Mouse (Mus musculus): ENCODE measurements around the gene Cfap97d1. TPM values are rescaled to one million over a fixed set of nuclear protein-coding genes. Genes with fewer than 3 reads are reported as not detected.

The Cfap97d1 gene
- polyA plus RNA-seq, 1 experiment from 2014 or later: not detected

- 46% methylated on average over 3 of the region's 3 CpGs for WGBS
- H3K27ac ChIP-seq (ENCODE audit: low read depth, low read length): no peak overlapping the region
- no peaks in the 10 kb centered on the region for H3K9me3 ChIP-seq (ENCODE audit: control insufficient read depth)
- H3K4me1 ChIP-seq (replicated peaks; ENCODE audit: control insufficient read depth, insufficient read depth, low read length): no peaks in the 10 kb centered on the region
- H3K4me3 ChIP-seq (ENCODE audit: low read depth, low read length): no peak overlapping the region
- H3K4me2 ChIP-seq (replicated peaks; ENCODE audit: low read depth): no peak overlapping the region
- ATAC-seq: no peak
- no peak overlapping the region for H3K9ac ChIP-seq (ENCODE audit: low read depth, low read length)
- peaks cover 23% of the 10 kb centered on the region for H3K36me3 ChIP-seq (ENCODE audit: control insufficient read depth, insufficient read depth)
- peak; percentile 78 for TF ChIP-seq CTCF (IDR thresholded peaks at IDR 0.05; ENCODE audit: low read depth)
- peaks cover 12% of the 10 kb centered on the region; the same call in 1 of the 2 replicates for H3K27me3 ChIP-seq (replicated peaks; ENCODE audit: control insufficient read depth, insufficient read depth, low read length)
Measured at GRCm38 (mm10) chr11:101971410-101971809, 12.7 kb upstream of the Cfap97d1 start.

GRCm38 (mm10) chr11:101972097-101972496, 12.0 kb upstream of the Cfap97d1 start:
- Histone ChIP-seq H3K27me3 (replicated peaks; ENCODE audit: control insufficient read depth, insufficient read depth, low read length) (peaks cover 7% of the 10 kb centered on the region; the same call in 1 of the 2 replicates), H3K9me3 (ENCODE audit: control insufficient read depth) (no peaks in the 10 kb centered on the region), H3K27ac (ENCODE audit: low read depth, low read length) (no peak overlapping the region), H3K9ac (ENCODE audit: low read depth, low read length) (no peak overlapping the region), H3K4me1 (replicated peaks; ENCODE audit: control insufficient read depth, insufficient read depth, low read length) (no peaks in the 10 kb centered on the region), H3K4me3 (ENCODE audit: low read depth, low read length) (no peak overlapping the region), H3K4me2 (replicated peaks; ENCODE audit: low read depth) (no peak overlapping the region), H3K36me3 (ENCODE audit: control insufficient read depth, insufficient read depth) (peaks cover 28% of the 10 kb centered on the region)
- no peak for TF ChIP-seq CTCF (IDR thresholded peaks at IDR 0.05; ENCODE audit: low read depth)
- 79% methylated on average over 3 of the region's 3 CpGs for WGBS
- no peak for ATAC-seq

GRCm38 (mm10) chr11:101972651-101973050, 11.4 kb upstream of the Cfap97d1 start:
- Histone ChIP-seq H3K4me2 (replicated peaks; ENCODE audit: low read depth) (no peak overlapping the region), H3K27me3 (replicated peaks; ENCODE audit: control insufficient read depth, insufficient read depth, low read length) (peaks cover 7% of the 10 kb centered on the region; the same call in 1 of the 2 replicates), H3K4me3 (ENCODE audit: low read depth, low read length) (no peak overlapping the region), H3K9ac (ENCODE audit: low read depth, low read length) (no peak overlapping the region), H3K9me3 (ENCODE audit: control insufficient read depth) (no peaks in the 10 kb centered on the region), H3K27ac (ENCODE audit: low read depth, low read length) (no peak overlapping the region), H3K4me1 (replicated peaks; ENCODE audit: control insufficient read depth, insufficient read depth, low read length) (no peaks in the 10 kb centered on the region), H3K36me3 (ENCODE audit: control insufficient read depth, insufficient read depth) (peaks cover 30% of the 10 kb centered on the region)
- WGBS: 89% methylated on average over 5 of the region's 5 CpGs
- TF ChIP-seq CTCF (IDR thresholded peaks at IDR 0.05; ENCODE audit: low read depth): no peak
- no peak for ATAC-seq

- H3K27me3 ChIP-seq (replicated peaks; ENCODE audit: control insufficient read depth, insufficient read depth, low read length): no peaks in the 10 kb centered on the region; the same call in 1 of the 2 replicates
- H3K27ac ChIP-seq (ENCODE audit: low read depth, low read length): no peak overlapping the region
- TF ChIP-seq CTCF (IDR thresholded peaks at IDR 0.05; ENCODE audit: low read depth): no peak
- H3K4me3 ChIP-seq (ENCODE audit: low read depth, low read length): no peak overlapping the region
- H3K9me3 ChIP-seq (ENCODE audit: control insufficient read depth): no peaks in the 10 kb centered on the region
- H3K9ac ChIP-seq (ENCODE audit: low read depth, low read length): no peak overlapping the region
- ATAC-seq: no peak
- no peaks in the 10 kb centered on the region for H3K4me1 ChIP-seq (replicated peaks; ENCODE audit: control insufficient read depth, insufficient read depth, low read length)
- H3K36me3 ChIP-seq (ENCODE audit: control insufficient read depth, insufficient read depth): peaks cover 37% of the 10 kb centered on the region
- WGBS: 72% methylated on average over 9 of the region's 9 CpGs
- H3K4me2 ChIP-seq (replicated peaks; ENCODE audit: low read depth): no peak overlapping the region
Measured at GRCm38 (mm10) chr11:101973496-101973895, 10.6 kb upstream of the Cfap97d1 start.

- ATAC-seq: no peak
Measured at GRCm38 (mm10) chr11:101974181-101974580, 9.9 kb upstream of the Cfap97d1 start.

GRCm38 (mm10) chr11:101974923-101975322, 9.2 kb upstream of the Cfap97d1 start:
- Histone ChIP-seq H3K36me3 (ENCODE audit: control insufficient read depth, insufficient read depth) (peaks cover 49% of the 10 kb centered on the region), H3K27me3 (replicated peaks; ENCODE audit: control insufficient read depth, insufficient read depth, low read length) (no peaks in the 10 kb centered on the region), H3K4me1 (replicated peaks; ENCODE audit: control insufficient read depth, insufficient read depth, low read length) (no peaks in the 10 kb centered on the region), H3K9ac (ENCODE audit: low read depth, low read length) (no peak overlapping the region), H3K27ac (ENCODE audit: low read depth, low read length) (no peak overlapping the region), H3K4me2 (replicated peaks; ENCODE audit: low read depth) (no peak overlapping the region), H3K4me3 (ENCODE audit: low read depth, low read length) (no peak overlapping the region), H3K9me3 (ENCODE audit: control insufficient read depth) (no peaks in the 10 kb centered on the region)
- peak; percentile 63 for TF ChIP-seq CTCF (IDR thresholded peaks at IDR 0.05; ENCODE audit: low read depth)
- WGBS: 61% methylated on average over 9 of the region's 9 CpGs
- ATAC-seq: no peak

More at GRCm38 (mm10) chr11:101974181-101974580, 9.9 kb upstream of the Cfap97d1 start:
- WGBS: 53% methylated on average over 6 of the region's 6 CpGs
- TF ChIP-seq CTCF (IDR thresholded peaks at IDR 0.05; ENCODE audit: low read depth): no peak
- H3K27ac ChIP-seq (ENCODE audit: low read depth, low read length): no peak overlapping the region; the same call in 1 of the 2 replicates
- no peak overlapping the region for H3K9ac ChIP-seq (ENCODE audit: low read depth, low read length)
- no peaks in the 10 kb centered on the region for H3K27me3 ChIP-seq (replicated peaks; ENCODE audit: control insufficient read depth, insufficient read depth, low read length)
- no peak overlapping the region for H3K4me3 ChIP-seq (ENCODE audit: low read depth, low read length)
- no peaks in the 10 kb centered on the region for H3K9me3 ChIP-seq (ENCODE audit: control insufficient read depth)
- H3K4me2 ChIP-seq (replicated peaks; ENCODE audit: low read depth): no peak overlapping the region
- no peaks in the 10 kb centered on the region for H3K4me1 ChIP-seq (replicated peaks; ENCODE audit: control insufficient read depth, insufficient read depth, low read length)
- H3K36me3 ChIP-seq (ENCODE audit: control insufficient read depth, insufficient read depth): peaks cover 43% of the 10 kb centered on the region

GRCm38 (mm10) chr11:101976949-101977348, 7.1 kb upstream of the Cfap97d1 start:
- Histone ChIP-seq H3K27ac (ENCODE audit: low read depth, low read length) (no peak overlapping the region), H3K9ac (ENCODE audit: low read depth, low read length) (no peak overlapping the region), H3K27me3 (replicated peaks; ENCODE audit: control insufficient read depth, insufficient read depth, low read length) (no peaks in the 10 kb centered on the region), H3K36me3 (ENCODE audit: control insufficient read depth, insufficient read depth) (peaks cover 52% of the 10 kb centered on the region; the same call in 1 of the 2 replicates), H3K4me3 (ENCODE audit: low read depth, low read length) (no peak overlapping the region), H3K4me1 (replicated peaks; ENCODE audit: control insufficient read depth, insufficient read depth, low read length) (no peaks in the 10 kb centered on the region), H3K4me2 (replicated peaks; ENCODE audit: low read depth) (no peak overlapping the region), H3K9me3 (ENCODE audit: control insufficient read depth) (no peaks in the 10 kb centered on the region)
- ATAC-seq: no peak
- 94% methylated on average over 7 of the region's 7 CpGs for WGBS
- TF ChIP-seq CTCF (IDR thresholded peaks at IDR 0.05; ENCODE audit: low read depth): peak; percentile 29

Measured in intestine, postnatal 0 days (tissue).